Mouse (Mus musculus) activated CD4-positive, CD25-positive, alpha-beta regulatory T cell (primary cell): ENCODE results near the gene Plgrkt. TPM values are rescaled to one million over a fixed set of nuclear protein-coding genes. Genes with fewer than 3 reads are reported as not detected.

Source experiments
- polyA plus RNA-seq, 2 experiments: library from polyadenylated mRNA; unstranded; fragments of 100-300 nt; shearing (Covaris generic); gene quantifications; one replicate each; pipeline ENCODE4 v1.2.1; 2017

Gene Plgrkt
- polyA plus RNA-seq = 100 to 1,000 TPM; 238 to 244 TPM

GRCm38 (mm10) chr19:29366969-29367622 is at the start of gene Plgrkt, which contains the start of gene Cd274:
Gene Plgrkt (minus strand): TSS chr19:29367390.
Gene Cd274 (plus strand): TSS chr19:29367455.

GRCm38 (mm10) chr19:29410619-29411018 is 43.4 kb upstream of the Plgrkt start, which contains the start of gene Pdcd1lg2:
Gene Pdcd1lg2 (plus strand): TSS chr19:29410919.

GRCm38 (mm10) chr19:29334068-29334745 is 33.0 kb downstream of the Plgrkt start, which contains the start of gene Rln1:
Gene Rln1 (minus strand): TSS chr19:29334670.

GRCm38 (mm10) chr19:29325053-29325851 is 41.9 kb downstream of the Plgrkt start, which contains the start of gene Insl6:
Gene Insl6 (minus strand): TSS chr19:29325356.

Other genes starting within 250 kb of the Plgrkt start
- gene Jak2, start 115.6 kb downstream of the Plgrkt start, polyA plus RNA-seq = 100 to 1,000 TPM in 1 of 2 experiments, 10 to 100 TPM in 1; 91.4 to 125 TPM
- gene Insl6, start 42.0 kb downstream of the Plgrkt start, polyA plus RNA-seq = 10 to 100 TPM; 17.6 to 18.8 TPM
- under 1 TPM in 1 of 2 experiments, not detected in 1; 0.31 TPM for gene Rln1, start 32.7 kb downstream of the Plgrkt start, polyA plus RNA-seq
- 10 to 100 TPM; 31.1 to 53.8 TPM for gene Cd274, start 65 bp upstream of the Plgrkt start, polyA plus RNA-seq
- 10 to 100 TPM; 11.2 to 22.7 TPM for gene Pdcd1lg2, start 43.5 kb upstream of the Plgrkt start, polyA plus RNA-seq
- 1 to 10 TPM; 6.8 to 9.4 TPM for gene Ric1, start 154.9 kb upstream of the Plgrkt start, polyA plus RNA-seq